In the genomic region with DNA sequence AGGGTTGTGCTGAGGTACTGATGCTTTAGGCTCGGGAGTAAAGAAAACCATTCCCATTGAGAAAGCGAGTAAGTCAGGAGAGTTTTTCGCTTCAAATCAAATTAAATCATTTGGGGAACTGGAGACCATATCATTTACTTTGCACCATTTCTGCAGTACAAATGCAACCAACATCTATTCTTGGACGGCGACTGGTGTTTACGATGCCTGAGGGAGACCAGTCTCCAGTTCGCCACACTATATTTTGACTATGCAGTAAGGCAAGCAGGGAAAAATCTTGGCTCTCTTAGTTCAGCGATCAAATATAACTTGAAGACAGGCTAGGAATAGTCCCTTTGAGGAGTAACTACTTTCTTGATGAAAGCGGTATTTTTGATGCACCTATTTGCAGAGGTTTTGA, we compare ENCODE assay signal across 20 mouse cellular contexts. TPM values are rescaled to one million over a fixed set of nuclear protein-coding genes. Genes with fewer than 3 reads are reported as not detected.
DNase-seq lines count a peak whose midpoint lies in the region; ATAC-seq and TF ChIP-seq lines count a peak whose summit lies in the region.
"Had no signal": no experiment of that assay in that cellular context is flagged by ENCODE, and none has a peak within 500 bp of the region (broad histone marks: within the 10 kb centered on the region; RNA-seq: fewer than 3 reads in every experiment).

No protein-coding gene starts in this region.

- peak overlapping the region; percentile 29; the same call in 1 of the 2 replicates for H3K27ac ChIP-seq in brown adipose tissue, adult 24 weeks (replicated peaks; ENCODE audit: low read depth, low read length)
- H3K27ac ChIP-seq in embryonic facial prominence, embryonic 15.5 days (replicated peaks): 0 out of 2 replicates have a peak overlapping the region, but pooled peaks have one; percentile 34
- no peak overlapping the region for H3K27ac ChIP-seq in stomach, postnatal 0 days (replicated peaks)
- H3K27ac ChIP-seq: heart, adult 2 months; heart, embryonic 15.5 days; hindbrain, embryonic 10.5 days; hindbrain, embryonic 14.5 days; intestine, embryonic 15.5 days had no signal

- peaks cover 5% of the 10 kb centered on the region; the same call in 1 of the 2 replicates for H3K4me1 ChIP-seq in brown adipose tissue, adult 24 weeks (ENCODE audit: control insufficient read depth, insufficient read depth, insufficient read length, low read length)
- 0 out of 2 replicates have a peak, but pooled peaks cover 3% of the 10 kb centered on the region for H3K4me1 ChIP-seq in embryonic facial prominence, embryonic 15.5 days
- no peaks in the 10 kb centered on the region for H3K4me1 ChIP-seq in stomach, postnatal 0 days (replicated peaks; ENCODE audit: control insufficient read depth, insufficient read depth)
- H3K4me1 ChIP-seq: heart, embryonic 15.5 days; intestine, embryonic 15.5 days had no signal

- no peaks in the 10 kb centered on the region for H3K9me3 ChIP-seq in embryonic facial prominence, embryonic 15.5 days (replicated peaks)
- H3K9me3 ChIP-seq in stomach, postnatal 0 days (ENCODE audit: control insufficient read depth, low read length): no peaks in the 10 kb centered on the region; the same call in 1 of the 2 replicates
- H3K9me3 ChIP-seq: heart, embryonic 15.5 days; hindbrain, embryonic 10.5 days had no signal

- WGBS in embryonic facial prominence, embryonic 15.5 days: 49% methylated on average over 9 of the region's 9 CpGs
- WGBS in stomach, postnatal 0 days: 76% methylated on average over 9 of the region's 9 CpGs

- peak overlapping the region; percentile 17; the same call in 1 of the 2 replicates for H3K4me2 ChIP-seq in embryonic facial prominence, embryonic 15.5 days (replicated peaks)
- H3K4me2 ChIP-seq in stomach, postnatal 0 days (replicated peaks; ENCODE audit: low read depth): no peak overlapping the region
- H3K4me2 ChIP-seq: heart, embryonic 11.5 days; heart, embryonic 15.5 days; hindbrain, embryonic 14.5 days; intestine, embryonic 15.5 days had no signal

- no peaks in the 10 kb centered on the region for H3K27me3 ChIP-seq in embryonic facial prominence, embryonic 15.5 days
- no peaks in the 10 kb centered on the region for H3K27me3 ChIP-seq in stomach, postnatal 0 days (ENCODE audit: control insufficient read depth, insufficient read depth, low read length)
- H3K27me3 ChIP-seq: heart, embryonic 15.5 days; intestine, embryonic 15.5 days had no signal

- no peak for TF ChIP-seq CTCF in stomach, postnatal 0 days (IDR thresholded peaks at IDR 0.05; ENCODE audit: low read depth)

- H3K4me3 ChIP-seq in brown adipose tissue, adult 24 weeks (ENCODE audit: insufficient read depth, low read depth, low read length): no peak overlapping the region
- no peak overlapping the region for H3K4me3 ChIP-seq in embryonic facial prominence, embryonic 15.5 days (replicated peaks)
- no peak overlapping the region for H3K4me3 ChIP-seq in stomach, postnatal 0 days (ENCODE audit: low read depth, low read length)
- H3K4me3 ChIP-seq: heart, adult 2 months; heart, embryonic 15.5 days; hindbrain, embryonic 10.5 days; intestine, embryonic 15.5 days had no signal

- no peak overlapping the region for H3K9ac ChIP-seq in embryonic facial prominence, embryonic 15.5 days
- no peak overlapping the region for H3K9ac ChIP-seq in stomach, postnatal 0 days (ENCODE audit: low read length)
- H3K9ac ChIP-seq: heart, embryonic 15.5 days; hindbrain, embryonic 14.5 days; intestine, embryonic 15.5 days had no signal

- intact Hi-C loops in gastrocnemius, postnatal 14 days (cut with DNase I; ENCODE audit: low total_unique reads): no loop called here

- no peaks in the 10 kb centered on the region for H3K36me3 ChIP-seq in embryonic facial prominence, embryonic 15.5 days
- no peaks in the 10 kb centered on the region for H3K36me3 ChIP-seq in stomach, postnatal 0 days (ENCODE audit: control insufficient read depth, insufficient read depth, low read length)
- H3K36me3 ChIP-seq: heart, embryonic 15.5 days; hindbrain, embryonic 10.5 days; intestine, embryonic 15.5 days had no signal

- no peak for TF ChIP-seq EP300 in stomach, postnatal 0 days (optimal IDR thresholded peaks at IDR 0.05)

- peak; percentile 29; the same call in 1 of the 2 replicates for ATAC-seq in embryonic facial prominence, embryonic 15.5 days (ENCODE audit: insufficient number of reproducible peaks, low FRiP score, low TSS enrichment, low read depth)
- no peak for ATAC-seq in stomach, postnatal 0 days (ENCODE audit: low FRiP score, low TSS enrichment)
- ATAC-seq: forebrain, embryonic 14.5 days; intestine, embryonic 15.5 days had no signal

- peak; percentile 29 for DNase-seq in gastrocnemius, adult 18-20 months (ENCODE audit: low spot score)
- no peak for DNase-seq in gastrocnemius, postnatal 14 days
- DNase-seq in skeletal muscle tissue, adult 2 months (ENCODE audit: low read depth, low spot score): peak; percentile 25
- no peak for DNase-seq in stomach, postnatal 0 days (ENCODE audit: low spot score)
- no peak for DNase-seq in frontal cortex, postnatal 10 days (ENCODE audit: low spot score in 2 of 2)
- DNase-seq: adrenal gland, postnatal 14 days; cerebellum, adult 18-20 months; cerebellum, adult 9-11 months; cerebellum, postnatal 36 days; heart, adult 2 months; heart, postnatal 14 days had no signal

RNA-seq across cellular contexts. Expression of a gene that starts 11.0 kb away (rescaled TPM):
- 10 to 100 TPM; 15.7 to 23.6 TPM for total RNA-seq in gastrocnemius, adult 18-20 months (2021)
- total RNA-seq in gastrocnemius, postnatal 14 days (2021): 10 to 100 TPM; 18.4 to 18.6 TPM
- 26.8 and 28.3 TPM in 2 replicates for polyA plus RNA-seq in brown adipose tissue, adult 24 weeks (2012; ENCODE audit: insufficient read depth, insufficient read length, missing spikeins)
- 34.0 and 34.9 TPM in 2 replicates for polyA plus RNA-seq in embryonic facial prominence, embryonic 15.5 days (2015; fragmentation: Nextera tagmentation; extraction: Ambion mirVana)
- 24.4 and 24.5 TPM in 2 replicates for polyA plus RNA-seq in stomach, postnatal 0 days (2015; fragmentation: Nextera tagmentation; extraction: Ambion mirVana)
- total RNA-seq: MEL had no signal

Comparison
In these comparisons a context has a peak if more than half of its experiments do, and no peak if none do; other contexts are left out.
1. DNase-seq: peak in gastrocnemius, adult 18-20 months (single experiment) and skeletal muscle tissue, adult 2 months (single experiment); none in gastrocnemius, postnatal 14 days (single experiment), stomach, postnatal 0 days (single experiment) and frontal cortex, postnatal 10 days (0 of 2).